Mouse (Mus musculus) G1E (cell line): Measurements from ENCODE around the gene Gna15.

Source experiments
- CTCF ChIP-seq: IDR thresholded peaks from 2 replicates; pipeline ENCODE4 v1.5.1; 2012; ENCODE audit warnings: low read depth, low read length, inconsistent platforms, mixed read lengths
- GATA1 ChIP-seq: IDR thresholded peaks from 2 replicates; pipeline ENCODE4 v1.6.1; 2012; ENCODE audit warnings: borderline replicate concordance, low read length, inconsistent platforms, mixed read lengths

- TF ChIP-seq CTCF (no peak), GATA1 (no peak)
Observed at GRCm38 (mm10) chr10:81464405-81465264, 59.4 kb downstream of the Gna15 start.
